Mouse (Mus musculus) c-Kit-negative CD71-positive TER-119-positive erythroid progenitor cells, embryonic 14.5 days (primary cell): Measurements from ENCODE around the gene Ehbp1l1.

Experiments used
- DNase-seq: peaks from one replicate; pipeline ENCODE4 v3.0.0-alpha.2; 2013; ENCODE audit warnings: low read depth, low spot score

The Ehbp1l1 gene

DNA sequence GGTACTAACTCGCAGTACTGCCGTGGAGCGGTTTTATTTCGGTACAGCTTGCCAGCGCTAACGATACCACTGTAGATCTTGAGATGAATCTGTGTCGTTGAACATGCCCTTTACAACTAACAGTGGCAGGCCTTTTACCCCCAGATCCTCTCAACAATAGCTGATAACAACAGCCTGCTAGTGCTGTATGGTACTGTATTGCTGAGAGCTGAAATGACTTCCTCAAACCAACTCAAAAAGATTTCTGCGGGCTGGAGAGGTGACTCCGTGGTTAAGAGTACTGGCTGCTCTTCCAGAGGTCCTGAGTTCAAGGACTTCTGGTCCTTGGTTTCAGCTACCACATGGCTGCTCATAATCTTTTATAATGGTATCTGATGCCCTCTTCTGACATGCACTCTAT is 8.2 kb upstream of the Ehbp1l1 start:
- no peak for DNase-seq

DNA sequence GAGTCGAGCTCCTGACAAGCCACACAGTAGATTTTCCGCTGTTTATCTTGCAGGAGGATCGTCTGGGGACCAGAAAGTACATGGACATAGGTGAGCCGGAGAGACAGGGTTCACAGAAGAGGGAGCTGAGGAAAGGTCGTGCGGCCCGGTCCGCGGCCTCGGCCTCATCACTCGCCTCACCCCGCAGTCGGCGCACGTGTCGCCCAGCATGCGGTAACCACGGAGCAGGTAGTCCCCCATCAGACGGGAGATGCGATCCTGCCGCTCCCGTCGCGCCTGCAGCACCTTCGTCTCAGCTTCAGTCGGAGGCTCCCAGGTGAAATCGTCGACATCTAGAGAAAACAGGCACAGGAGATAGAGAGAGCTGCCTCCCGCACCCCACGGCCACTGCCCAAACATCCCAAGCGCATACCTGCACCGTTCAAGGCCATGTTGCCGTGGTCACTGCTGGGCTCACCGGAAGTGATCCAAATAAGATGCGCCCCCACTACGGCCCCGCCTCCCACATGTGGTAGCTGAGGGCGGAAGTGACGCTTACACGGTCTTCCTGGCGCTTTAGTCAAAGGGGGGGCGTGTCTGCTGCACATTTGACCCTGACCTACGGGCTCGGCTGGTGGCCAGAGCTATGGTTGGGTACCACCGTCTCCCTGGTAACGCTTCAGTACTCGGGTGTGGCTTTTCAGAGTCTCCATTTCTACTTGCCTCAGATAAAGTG is 5.3 kb upstream of the Ehbp1l1 start:
- peak; percentile 58 for DNase-seq

DNA sequence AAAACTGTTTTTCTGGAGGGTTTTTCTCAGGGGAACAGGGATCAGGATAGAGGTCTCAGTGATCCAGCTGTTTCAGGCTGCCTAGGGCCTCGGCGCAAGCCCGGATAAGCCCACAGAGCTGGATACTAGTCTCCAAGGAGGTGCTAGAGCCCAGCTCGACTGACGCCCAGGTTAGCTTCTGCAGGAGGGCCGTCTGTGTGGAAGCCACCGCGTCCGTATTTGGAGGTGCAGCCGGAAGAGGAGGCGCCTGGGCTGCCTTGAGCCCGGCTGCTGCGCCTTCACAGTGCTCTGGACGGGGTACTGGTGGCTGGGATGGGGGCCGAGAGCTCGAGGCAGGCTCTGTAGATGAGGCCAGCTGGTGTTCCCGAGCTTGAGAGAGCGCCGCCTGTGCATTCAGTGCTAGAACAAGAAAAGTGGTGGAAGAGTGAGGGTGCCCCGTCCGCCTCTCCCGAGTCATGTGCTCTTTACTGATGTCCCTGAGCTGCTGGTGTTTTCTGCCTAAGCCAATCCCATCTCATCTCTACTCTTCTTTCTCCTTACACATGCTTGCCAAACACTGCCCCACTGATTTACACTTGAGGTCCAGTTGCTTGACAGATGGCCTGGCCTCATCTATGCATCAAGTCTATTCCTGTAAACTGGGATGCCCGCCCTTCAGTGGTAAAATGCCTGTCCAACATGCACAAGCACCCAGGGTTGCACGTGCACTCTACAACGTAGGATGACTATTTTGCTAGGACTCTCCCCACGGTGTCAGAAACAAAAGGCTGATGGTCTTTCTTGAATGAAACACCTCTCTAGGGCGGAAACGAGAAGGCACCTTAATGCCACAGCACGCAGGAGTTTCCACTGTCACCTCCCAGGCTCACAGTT is 4.4 kb upstream of the Ehbp1l1 start:
- DNase-seq = no peak

DNA sequence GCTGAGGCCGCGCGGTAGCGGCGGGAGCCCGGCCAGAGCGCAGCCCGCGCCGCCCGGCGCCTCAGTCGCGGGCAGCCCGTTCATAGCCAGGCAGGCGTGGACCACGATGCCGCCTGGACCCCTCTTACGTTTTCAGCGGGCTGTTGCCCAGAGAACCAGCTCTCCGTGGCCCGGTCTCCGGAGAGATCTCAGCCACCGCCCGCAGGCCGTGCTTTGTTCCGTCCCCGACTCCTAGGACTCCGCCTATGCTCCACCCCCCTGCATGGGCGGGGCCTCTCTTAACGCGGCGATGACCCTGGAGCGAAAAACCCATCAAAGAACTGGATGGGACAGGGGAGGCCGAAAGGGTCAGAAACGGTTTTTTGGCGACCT is 3.3 kb upstream of the Ehbp1l1 start, which contains the start of gene Fam89b:
TSS of gene Fam89b (minus strand) at position 210 of the 372 bp plus-strand sequence.
- peak; percentile 82 for DNase-seq

DNA sequence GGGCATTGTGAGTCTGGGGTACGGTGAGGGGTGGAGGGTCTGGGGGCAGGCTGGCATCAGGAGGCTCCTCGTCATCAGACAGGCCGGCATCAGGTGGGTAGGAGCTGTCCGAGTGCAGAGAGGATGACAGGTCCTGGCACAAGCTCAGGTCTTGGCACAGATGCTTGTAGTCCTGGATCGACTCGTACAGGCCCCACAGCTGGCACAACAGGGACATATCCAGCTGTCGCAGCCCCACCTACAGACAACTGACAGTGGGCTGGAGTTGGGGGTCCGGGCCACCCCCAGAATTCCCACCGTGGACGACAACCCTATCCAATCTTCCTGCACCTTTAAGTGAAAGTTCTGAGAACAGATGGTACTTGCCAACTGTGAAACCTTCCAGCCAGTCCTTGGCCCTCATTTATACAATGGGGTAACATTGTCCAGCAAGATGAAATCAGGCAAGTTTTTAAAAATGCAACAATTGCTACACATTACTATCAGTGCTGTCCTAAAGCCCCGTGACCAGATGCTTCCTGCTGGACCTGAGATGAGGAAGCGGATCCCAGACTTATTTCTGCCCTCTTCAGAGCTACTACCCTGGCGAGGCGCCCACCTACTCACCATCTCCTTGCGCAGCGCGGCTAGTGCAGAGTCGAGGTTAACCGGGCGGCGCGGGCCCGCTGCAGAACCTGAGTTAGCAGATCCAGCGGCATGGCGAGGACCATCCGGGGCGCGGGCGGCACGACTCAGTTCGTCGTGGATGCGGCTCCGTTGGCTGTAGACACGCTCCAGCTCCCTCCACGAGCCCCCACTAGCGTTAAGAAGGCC is 2.7 kb upstream of the Ehbp1l1 start:
- no peak for DNase-seq

DNA sequence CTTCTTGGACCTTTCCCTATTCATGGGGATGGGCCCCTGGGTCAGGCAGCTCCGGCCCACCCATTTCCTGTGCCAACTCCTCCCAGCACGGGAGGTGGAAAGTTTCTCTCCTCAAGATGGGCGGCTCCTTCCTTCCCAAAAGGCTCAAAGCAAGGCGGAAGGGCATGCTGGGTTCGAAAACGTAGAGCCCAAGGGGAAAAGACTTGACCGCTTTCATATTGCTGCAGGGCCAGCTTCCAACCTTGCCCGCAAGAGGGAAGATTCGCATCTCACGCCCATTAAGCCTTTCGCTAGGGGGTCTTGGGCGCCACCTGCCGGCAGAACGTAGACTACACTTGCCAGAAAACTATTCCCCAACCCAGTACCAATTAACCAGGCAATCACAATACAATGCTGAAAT is 1.6 kb upstream of the Ehbp1l1 start:
- peak; percentile 83 for DNase-seq

DNA sequence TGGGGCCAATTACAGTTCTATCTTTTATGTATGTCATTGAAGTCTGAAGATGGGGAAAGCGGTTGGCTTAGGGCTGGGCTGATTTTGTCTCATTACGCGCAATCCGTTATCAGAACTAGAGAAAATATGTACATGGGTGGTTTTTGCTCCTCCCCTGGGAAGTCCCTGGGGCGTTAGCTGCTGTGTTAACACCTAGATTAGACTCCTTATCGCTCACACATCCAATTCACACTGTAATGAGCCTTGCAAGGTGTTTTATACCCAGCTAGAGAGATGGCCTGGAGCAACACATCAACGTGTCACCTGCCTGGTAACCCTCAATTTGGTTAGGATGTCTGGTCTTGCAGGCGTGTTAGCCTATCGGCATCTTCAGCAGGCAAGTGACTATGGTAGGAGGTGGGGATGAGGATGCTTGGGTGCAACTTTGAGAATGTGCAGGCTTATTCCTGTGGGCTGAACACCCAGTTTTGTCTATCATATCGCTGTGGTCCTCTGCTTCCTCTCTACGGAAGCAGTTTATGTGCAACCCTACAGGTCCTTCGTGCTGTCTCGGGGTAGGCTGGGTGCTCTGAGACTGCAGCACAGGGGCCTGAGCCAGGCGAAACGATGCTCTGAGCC is 953 bp upstream of the Ehbp1l1 start:
- DNase-seq = peak; percentile 83

DNA sequence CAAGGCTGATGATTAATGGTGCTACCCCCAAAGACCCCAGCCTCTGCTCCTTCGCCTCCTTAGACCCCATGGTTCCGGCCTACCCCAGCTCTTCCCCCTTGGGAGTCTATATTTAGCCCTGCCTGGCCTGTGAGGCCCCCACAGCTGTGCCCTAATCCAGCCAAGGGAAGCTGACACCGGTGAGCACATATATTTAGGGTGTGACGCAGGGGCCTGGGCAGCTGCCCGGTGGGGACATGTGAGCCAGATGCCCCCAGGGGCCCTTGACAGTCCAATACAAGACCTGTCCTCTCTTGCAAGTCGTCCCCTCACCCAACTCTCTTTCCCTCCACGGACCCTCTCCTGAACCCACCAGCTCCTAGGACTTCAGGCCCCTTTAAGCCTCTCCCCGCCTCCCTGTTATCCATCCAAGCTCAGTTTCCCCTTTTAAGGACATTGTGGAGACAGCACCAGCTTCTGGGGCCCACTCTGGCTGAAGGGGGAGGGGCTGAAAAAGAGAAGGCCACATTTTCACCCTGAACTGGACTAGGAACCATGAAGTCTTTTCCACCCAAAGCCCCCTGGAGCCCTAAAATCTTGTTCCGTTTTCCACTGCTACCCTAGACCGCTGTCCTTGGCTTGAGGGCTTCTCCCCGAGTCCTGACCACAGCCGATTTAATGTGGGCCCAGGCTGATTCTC is 949 bp downstream of the Ehbp1l1 start:
- DNase-seq = no peak

DNA sequence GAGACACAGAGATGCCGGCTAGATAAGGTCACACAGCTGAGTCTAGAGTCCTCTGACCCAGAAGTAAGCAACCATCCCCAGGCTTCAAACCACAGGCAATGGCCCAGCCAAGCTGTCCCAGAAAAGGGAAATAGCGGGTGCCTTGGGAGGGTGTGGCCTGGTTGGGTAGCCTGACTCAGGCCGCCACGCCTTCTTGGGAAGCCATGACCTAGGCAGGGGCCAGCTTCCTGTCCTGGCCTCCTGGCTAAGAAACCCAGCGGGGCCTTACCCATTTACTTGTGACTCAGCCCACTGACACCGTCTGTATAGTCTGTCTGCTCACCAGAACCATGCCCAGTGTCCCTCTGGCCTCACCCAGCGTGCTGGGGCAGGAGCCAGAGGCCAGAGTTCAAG is 1.6 kb downstream of the Ehbp1l1 start:
- peak; percentile 83 for DNase-seq

DNA sequence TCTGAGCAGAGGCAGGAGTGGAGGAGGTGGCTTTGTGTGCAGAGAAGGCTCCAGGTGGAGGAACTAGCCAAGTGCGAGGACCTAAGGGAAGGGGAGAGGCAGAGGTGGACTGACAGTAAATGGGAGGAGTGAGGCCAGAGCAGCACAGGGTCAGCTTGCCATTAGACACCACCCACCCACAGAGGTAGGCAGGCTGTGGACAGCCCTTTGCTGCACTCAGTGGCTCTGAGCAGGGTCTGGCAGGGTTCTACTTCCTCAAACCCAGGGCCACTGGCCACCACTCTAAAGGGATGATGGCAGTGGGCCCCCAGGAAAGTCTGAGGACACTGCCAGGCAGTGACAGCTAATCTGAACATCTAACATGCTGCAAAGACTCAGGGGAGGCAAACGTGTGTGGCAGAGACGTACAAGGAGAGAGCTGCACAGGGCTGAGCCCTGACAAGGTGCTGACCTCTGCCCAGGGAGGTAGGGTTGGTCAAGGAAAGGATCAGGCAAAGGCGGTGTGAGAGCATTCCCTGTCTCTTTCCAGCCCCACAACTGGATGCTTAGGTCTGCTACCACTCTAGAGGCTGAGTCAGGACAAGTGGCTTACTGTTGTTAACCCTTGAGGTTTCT is 2.1 kb downstream of the Ehbp1l1 start:
- no peak for DNase-seq

DNA sequence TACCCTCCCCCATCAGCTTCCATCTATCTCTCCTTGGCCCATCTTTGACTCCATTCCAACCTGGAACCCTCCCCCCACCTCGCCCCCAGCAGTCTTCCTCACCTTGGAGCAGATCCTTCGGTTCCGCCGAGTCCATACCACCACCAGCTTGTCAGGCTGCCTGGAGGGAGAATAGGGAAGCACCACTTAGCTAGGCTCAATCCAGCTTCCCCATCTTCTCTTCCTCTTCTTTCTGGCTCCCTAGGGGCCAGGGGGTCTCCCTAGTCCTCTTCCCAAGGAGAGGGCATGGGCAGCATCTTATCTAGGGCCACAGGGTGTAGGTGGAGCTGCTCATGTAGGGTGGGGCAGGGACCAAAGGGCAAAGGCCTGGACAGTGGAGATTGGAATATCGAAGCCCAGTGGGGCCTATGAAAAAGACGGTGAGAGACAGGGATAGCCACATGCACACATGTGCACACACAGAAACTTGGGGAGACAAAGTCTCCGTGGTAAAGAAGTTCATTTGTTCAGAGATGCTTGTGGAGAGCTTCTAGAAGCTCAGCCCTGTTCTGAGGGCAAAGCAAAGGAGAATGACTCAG is 3.2 kb downstream of the Ehbp1l1 start:
- peak; percentile 75 for DNase-seq

DNA sequence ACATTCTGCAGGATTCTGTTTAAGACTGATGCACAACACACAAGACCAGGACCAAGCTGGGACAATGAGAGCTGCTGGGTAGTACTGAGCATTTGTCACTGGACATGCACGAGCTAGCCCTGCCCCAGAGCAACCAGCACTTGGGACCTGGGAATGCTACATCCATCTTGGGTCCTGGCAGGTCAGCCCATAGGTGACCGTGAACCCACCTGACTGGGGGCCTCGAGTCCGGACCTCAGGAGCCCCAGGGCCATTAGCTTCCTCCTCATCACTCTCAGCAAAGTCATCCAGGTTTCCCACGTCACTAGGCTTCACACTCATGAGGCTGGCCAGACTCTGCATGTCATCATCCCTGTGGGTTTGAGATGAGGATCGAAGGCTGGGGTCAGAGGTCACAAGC is 4.9 kb downstream of the Ehbp1l1 start:
- no peak for DNase-seq

DNA sequence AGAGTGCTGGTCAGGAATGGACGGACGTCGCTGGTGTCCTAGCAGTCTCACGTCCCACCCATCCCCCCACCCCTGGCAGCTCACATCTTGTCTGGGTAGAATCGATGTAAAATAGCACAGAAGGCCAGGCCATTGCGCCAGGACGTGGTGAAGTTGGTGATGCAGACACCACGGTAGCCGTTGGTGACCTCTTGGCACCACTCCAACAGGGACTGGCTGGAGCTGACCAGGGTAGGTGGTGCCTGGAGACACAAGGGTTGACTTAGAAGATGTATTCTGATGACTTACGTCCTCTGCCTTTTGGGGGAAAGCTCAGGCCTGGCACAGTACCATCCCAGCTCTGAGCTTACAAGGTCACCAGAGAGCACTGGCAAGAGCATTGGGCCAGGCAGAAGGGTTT is 9.2 kb downstream of the Ehbp1l1 start:
- no peak for DNase-seq

DNA sequence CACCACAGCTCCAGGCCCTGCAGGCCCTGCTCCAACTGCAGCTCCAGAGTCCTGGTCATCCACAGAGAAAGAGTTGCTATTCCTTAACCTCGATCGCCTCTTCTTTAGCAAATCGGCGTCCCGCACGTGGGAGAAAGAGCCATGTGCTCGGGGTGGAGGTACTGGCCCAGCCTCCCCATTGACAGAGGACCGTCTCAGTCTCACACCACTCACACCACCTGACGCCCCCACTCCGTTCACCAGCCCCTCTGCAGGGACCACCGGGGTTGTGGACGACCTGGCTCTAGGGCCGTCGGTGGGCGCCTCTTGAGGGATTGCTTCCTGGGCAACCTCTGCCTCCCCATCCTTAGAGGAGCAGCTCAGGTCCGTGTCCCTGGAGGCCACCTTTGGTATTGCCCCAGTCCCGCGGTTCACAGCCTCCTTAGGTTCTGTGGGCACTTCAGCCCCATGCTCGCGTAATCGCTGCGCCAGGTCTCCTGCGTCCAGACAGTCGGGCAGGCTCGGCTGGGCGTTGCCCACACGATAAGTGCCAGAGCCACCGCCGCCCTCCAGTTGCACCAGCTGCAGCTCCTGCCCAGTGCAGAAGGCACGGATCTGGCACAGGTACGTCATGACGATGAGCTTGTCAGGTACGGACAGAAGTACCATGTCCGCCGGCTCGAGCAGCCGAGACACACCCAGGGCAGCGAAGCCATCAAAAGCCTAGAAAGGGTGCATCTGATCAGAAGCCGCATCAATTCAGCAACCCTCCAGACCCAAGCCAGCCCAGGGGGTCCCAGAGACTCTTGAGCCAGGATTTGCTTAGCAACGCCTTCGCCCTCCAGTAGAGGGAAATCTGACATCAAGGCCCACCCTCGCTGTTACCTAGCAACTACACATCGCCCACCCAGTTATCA is 10.1 kb downstream of the Ehbp1l1 start:
- no peak for DNase-seq

DNA sequence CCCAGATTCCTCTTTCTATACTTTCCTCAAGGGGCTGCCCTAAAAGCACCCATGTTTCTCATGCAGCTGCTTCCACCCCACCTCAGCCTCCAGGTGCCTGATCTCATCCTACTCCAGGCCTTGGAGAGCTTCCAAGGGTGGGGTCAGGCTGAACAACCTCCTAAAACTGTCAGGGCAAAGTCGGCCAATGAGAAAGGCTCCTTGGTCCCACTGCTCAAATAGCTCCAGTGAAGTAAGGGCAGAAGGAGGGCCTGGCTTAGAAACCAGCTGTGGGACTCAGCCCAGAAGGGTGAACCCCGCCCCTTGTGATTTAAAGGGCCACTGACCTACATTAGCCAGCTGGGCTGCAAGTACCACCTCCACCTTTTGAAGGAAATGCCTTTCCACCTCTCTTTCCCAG is 12.4 kb downstream of the Ehbp1l1 start:
- no peak for DNase-seq

DNA sequence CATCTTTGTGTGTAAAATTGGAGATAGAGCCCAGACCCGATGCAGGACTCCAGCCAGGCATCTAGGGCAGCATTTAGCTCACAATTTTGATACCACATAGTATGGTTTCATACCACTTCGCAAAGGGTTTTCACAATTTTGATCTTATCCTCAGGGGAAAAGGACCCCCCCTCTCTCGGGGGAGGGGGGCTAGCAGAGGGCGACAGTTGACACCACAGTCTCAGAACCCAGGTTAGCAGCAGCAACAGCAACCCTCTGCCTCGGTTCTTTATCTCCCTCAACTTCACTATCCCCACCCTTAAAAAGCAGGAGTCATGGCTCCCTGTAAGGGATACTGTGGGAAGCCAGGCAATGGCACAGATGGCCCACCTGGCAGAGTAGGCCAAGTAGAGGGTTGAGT is 12.9 kb downstream of the Ehbp1l1 start:
- DNase-seq = no peak

DNA sequence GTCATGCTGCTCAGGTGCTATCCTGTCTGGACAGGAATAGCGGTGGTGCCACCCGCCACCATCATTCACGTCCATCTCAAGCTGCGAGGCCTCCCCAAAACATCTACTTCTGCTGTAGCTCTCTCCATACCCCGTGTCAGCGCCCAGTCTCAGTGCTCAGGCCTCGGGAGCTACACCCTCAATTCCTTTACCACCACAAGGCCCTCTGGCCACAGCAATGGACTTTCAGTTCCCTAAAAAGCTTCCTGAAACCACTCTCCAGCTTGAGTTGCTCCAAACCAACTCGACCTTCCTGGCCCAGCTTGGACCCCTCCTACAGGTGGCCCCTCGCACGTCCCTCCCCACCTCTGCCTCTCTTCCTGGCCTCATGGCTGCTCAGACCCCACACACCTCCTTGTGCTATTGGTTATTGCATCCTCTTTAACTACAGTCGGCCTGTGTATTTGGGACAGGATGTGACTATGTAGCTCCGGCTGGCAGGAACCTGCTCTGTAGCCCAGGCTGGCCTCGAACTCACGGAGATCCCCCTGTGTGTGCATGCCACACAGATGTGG is 14.1 kb downstream of the Ehbp1l1 start:
- DNase-seq = no peak

DNA sequence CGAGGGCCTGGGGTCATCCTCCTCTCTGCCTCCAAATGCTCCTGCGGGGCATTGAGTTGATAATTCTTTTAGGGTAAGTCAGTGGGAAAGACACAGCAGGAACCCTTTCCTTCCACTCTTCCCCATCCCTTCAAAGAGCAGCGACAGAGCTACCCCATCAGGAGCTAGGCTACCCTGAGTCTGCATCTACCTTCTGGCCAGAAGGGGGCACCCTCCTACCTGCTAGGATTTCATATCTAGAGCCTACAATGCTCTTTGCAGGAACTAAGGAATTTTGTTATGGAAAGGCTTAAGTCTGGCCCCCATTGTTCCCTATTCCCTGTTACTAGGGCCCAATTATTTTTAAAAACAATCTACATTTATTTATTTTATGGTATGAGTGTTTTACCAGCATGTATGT is 14.9 kb downstream of the Ehbp1l1 start:
- DNase-seq = no peak

DNA sequence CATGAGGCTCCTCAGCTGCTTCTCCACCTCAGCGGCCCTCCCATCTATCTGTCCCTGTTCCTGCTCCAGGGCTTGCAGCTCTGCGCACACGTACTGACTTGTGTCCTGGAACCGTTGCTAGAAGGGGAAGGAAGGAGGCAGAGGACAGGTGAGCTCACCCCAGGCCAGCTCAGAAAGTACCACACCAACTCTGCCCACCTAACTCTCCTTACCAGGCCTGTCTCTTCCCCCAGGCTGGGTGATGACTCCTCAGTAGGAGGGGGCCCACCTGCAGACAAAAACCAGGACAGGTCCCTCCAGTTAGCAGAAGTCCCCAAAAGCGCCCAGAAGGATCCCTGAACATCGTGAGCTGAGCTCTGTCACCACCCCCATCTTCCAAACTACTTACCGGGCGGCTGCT is 15.5 kb downstream of the Ehbp1l1 start:
- DNase-seq = no peak
